Mouse (Mus musculus): ENCODE results near the gene Ndufaf2.

Ndufaf2 gene

DNA sequence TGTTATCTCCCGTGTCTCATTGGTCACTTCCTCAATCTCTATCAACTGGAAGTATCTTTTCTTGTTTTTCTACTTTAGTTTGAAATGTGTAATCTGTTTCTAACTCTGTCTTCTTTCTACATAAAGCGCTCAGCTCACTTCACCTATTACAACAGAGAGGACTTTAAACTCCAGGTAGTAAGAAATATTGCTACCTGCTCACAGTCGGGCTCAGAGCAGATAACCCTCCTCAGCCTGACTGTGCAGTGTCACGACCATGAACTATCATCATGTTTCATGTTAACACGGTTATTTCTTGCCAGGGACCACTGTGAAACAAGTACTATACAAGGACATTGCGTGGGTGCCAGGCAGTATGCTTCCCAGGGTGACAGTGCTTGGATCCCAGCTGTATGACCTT is 141.1 kb downstream of the Ndufaf2 start:
- no peak for DNase-seq

DNA sequence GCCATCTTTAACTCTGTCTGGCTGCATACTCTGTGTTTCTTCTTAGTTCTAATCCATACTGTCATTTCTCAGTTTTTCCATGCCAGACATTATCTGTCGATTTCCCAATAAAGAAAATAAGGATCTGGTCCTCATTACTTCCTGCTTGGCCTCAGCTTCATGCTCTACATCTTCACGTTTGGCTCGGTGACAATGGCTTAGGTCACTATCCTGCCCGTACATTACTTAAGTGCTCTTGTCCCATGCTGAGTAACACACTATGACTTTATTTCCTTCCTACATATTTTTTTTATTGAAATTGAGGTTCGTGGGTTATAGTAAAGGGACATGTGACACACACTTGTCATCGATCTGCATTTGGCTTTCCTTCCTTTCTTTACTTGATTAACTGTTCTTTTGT is 143.3 kb downstream of the Ndufaf2 start:
- no peak for DNase-seq

DNA sequence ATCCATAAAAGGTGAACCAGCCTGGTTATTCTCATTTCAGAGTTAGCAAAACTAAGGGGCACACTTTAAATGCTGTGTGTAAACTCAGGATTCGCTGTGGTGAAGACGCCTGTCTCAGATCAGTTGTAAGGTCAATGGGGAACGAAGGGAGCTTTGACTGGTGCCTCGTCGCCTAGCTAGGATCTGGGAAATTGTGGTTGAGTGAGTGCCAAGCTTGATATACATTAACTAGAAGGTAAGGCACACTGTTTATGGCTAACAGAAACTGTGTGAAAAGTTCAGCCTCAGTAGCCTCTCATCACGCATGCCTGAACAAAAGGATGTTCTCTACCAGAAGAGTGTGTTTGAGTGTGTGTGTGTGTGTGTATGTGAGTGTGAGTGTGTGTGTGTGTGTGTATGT is 144.6 kb downstream of the Ndufaf2 start:
- DNase-seq = no peak

DNA sequence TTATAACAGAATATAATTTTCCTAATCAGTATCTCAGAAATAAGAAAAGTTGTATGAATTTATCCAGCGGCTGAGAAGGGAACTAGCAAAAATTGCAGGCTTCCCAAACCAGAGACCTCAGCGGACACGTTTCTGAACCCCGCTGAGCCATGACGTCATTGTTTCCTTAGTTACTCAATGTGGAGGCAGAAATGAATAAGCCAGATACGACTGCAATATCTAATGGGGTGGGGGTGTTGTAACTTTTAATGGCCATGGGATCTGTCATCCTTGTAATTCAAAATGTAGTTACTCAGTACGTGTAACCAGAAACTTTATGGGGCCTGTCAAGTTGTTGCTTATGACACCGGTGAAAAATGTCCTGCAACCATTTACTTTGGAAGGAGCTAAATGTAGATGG is 145.3 kb downstream of the Ndufaf2 start:
- no peak for DNase-seq

DNA sequence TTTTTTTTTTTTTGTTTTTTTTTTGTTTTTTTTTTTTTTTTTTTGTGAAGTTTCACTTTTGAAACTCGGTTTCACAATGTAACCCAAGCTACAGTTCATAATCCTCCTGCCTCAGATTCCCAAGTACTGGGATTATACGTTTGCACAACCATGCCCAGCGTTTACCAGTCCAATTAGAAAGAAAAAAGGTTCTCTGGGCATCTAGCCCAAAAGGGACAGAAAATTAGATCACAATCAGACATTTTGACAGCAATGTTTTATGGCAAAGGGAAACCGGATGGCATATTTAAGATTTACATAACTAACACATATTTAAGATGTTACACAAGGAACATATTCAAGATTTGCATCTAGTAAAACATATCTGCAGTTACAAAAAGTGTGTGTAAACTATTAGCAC is 150.6 kb downstream of the Ndufaf2 start:
- no peak for DNase-seq

DNA sequence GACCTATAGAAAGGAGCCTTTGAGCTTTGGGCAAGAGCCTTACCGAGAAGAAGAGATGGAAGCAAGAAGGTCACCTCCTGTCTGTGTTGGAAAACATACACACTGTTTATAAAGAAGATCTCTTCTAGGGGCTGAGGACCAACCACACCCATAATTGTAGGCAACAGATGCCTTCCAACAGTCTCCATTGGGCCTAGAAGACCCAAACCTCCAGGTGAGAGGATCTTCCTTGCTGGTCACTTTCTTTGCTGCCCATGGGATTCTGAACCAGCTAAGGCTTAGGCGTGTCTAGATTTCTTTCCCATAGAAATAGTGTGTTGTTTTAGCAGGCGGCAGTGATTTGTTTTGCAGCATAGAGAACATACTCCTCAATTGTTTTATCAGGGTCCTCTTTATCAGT is 162.1 kb downstream of the Ndufaf2 start:
- no peak for DNase-seq

DNA sequence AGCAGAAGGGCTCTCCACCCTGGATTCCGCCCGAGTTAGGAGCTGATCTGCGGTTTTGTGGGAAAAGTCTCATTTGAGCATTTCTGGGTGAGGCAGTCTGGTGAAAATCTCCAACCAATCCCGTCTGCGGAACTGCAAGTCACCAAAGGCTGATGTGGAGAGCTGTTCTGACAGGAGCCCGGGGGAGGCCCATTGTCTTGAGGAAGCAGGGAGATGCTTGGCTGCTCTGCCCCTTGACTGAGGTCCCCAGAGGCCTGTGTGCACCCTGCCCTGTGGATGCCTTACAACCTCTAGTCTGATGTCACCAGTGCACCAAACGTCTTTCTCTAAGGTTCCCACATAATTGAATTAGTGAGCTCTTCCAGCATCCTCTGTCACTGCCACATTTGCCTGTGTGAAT is 163.2 kb downstream of the Ndufaf2 start:
- no peak for DNase-seq

DNA sequence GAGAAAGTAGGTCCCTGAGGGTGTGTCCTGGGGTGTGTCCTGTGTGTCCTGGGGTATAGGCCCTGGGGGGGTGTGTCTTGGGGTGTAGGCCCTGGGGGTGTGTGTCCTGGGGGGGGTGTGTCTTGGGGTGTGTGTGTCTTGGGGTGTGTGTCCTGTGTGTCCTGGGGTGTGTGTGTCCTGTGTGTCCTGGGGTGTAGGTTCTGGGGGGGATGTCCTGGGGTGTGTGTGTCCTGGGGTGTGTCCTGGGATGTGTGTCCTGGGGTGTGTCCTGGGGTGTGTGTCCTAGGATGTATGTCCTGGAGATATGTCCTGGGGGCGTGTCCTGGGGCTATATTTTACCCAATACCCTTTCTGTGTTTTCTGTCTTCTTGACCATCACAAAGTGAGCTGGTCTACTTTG is 165.8 kb downstream of the Ndufaf2 start:
- no peak for DNase-seq

DNA sequence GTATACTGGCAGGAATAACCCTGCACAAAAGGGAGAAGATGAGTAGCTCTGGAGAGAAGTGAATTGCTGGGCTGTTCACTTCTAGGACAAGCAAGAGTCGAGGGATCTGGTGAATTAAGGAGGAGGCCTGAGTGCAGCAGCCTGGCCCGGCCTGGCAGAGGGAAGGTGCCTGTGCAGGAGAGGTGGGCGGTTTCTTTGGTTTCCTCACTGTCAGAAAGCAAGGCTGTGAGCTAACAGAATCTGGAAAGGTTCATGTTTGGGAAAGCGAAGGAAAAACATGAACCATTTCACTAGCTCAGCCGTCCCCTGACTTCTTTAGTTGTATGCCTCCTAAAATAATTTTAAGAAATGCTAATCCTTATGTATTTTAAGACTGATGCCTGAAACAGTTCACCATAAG is 173.8 kb downstream of the Ndufaf2 start:
- DNase-seq = no peak

DNA sequence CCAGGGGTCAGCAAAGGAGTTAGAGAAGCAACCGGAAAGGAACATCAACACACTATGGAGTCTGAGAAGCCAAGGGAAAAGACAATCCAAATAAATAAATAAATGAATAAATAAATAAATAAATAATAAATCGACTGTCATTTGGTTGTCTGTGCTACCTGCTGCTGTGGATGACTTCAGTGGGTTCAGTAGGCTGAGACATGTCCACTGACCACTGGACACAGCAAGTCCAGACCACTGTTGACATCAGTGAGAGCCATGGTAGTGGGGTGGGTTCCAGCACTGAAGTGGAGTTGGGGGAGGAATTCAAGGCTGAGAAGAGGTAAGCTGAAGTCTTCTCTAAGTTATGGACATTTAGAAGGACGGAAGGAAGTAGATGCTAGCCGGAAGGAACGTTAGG is 174.2 kb downstream of the Ndufaf2 start:
- no peak for DNase-seq

DNA sequence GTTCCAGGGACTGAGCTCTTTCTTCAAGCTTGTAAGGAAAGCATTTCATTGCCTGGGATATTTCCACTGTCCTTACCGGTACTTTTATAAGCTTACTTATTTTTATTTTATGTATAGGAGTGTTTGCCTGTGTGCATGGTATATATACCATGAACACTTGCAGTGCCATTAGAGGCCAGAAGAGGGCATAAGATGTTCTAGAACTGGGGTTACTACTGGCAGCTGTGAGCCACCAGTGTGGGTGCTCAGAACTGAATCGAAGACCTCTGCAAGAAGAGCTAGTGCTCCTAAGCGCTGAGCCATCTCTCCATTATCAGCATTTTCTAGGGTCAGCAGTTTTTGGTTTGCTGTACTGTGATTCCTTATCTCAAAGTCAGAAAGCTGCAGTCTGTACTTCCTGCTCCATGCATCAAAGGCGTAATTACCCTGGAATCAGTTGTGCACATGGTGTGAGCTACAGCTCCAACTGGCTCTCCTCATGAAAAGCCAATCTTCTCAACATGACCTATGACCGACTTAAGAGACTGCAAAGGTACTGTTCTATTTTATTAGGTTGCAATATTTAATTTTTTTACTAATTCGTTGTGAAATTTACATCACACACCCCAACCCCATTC is 175.1 kb downstream of the Ndufaf2 start:
- no peak for DNase-seq

DNA sequence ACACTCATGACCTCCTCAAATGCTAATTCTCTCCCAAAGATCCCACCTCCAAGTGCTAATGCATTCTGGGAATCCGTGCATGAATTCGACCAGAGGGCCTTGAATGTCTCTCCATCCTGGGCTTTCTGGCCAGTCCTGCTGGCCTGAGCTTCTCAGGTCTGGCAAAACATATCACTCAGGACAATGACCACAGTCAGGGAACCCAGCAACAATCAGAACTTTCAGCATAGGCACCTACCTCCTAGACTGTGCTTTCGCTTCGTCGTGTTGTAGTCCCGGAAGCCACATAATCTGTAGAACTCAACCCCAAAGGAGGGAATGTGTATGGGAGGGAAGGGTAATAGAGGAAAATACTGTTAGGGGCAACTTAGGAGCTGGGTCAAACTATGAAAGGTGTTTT is 179.0 kb downstream of the Ndufaf2 start:
- DNase-seq = no peak

DNA sequence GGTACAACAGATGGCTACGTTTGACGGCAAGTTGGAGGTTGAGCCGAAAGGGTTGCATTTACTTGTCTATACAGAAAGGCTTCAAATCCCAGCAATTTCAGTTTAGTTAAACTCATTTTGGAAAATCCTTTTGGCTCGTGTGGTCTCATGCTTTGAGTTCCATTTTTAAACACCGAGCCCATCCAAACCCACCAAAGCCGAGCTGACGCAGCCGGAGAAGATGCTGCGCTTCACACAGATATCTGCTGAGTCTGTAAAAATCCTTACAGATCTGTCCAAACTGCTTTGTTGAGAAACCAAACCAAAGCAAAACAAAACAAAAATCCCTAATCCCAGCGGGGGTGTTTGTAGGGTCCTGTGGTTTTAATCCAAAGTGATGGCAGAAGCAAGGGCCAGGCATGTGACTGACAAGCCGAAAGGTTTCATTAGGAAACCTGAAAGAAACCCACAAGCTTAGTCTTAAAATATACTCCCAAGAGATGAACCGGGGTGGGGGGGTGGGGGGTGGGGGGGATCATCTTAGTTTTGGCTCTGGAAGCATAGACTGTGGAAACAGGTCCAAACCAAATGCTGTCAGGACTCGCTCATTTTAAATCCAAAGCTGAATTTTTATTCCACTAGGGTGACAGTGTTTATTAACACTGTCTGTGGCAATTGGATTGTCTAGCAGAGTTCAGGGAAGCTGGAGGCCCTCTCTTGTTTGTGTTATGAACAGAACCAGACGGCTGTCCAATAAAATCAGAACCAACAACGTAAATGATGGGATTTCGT is 181.4 kb downstream of the Ndufaf2 start:
- no peak for DNase-seq

DNA sequence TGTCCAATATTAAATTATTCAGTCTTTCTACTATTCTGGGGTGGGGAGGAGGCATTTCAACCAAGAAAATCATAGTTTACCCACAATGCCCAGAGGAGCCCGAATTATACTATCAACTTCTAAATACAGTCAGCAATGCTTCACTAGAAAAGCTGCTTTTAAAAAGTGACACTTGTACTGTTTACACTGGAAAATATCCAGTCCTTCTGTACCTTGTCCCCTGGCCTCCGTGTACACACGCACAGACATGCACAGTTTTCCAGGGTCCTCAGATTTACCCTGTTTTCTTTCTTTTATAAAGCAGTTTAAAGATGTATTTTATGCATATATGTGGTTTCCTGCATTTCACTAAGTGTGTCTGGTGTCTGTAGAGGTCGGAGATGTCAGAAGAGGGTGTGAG is 186.0 kb downstream of the Ndufaf2 start:
- DNase-seq = no peak

DNA sequence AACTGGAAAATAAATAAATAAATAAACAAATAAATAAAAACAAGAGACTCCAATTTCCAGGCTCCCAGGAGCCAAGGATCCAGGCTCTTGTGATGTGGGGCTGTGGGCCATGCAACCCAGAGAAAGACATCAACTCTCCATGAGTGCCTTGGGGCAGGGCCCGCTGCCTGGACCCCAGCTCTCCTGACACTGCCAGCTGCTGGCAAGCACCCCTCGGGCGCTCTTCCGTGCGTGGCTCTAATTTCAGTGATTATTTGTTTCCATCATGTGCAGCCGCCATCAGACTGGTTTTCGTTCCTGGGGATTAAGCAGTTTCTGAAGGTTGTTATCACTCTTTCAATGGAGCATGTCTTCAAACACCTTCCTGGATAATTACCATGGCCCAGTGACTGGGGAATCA is 186.6 kb downstream of the Ndufaf2 start:
- DNase-seq = no peak

DNA sequence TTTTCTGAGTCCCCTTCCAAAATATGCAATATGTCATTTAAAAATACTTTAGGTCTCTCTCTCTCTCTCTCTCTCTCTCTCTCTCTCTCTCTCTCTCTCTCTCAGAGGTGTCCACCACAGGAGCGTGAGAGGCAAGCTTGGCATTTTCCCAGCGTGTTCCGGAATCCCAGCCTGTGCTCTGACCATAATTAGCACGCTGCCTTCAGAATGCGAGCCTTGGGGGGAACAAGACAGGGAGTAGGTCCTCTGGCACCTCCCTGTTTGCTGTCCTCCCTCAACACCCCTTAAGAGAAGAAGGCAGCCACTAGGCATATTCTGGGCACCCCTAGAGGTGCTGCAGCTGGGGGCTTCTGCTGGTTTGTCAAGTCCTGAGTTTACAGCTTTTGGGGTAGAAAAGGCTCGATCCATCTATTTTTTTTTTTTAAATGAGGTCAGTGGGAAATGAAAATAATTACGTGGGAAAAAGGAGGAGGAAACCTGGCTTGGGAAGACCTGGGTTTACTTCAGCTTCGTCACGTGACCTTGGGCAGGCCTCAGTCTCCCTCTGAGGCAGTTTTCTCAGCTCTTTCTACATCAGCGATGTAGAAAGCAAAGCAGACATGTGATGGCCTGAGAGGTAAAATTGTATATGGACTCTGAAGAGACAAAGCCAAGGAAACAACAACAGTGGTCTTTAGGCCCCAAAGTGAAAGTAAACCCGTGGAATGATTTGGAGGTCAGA is 187.8 kb downstream of the Ndufaf2 start:
- DNase-seq = no peak

DNA sequence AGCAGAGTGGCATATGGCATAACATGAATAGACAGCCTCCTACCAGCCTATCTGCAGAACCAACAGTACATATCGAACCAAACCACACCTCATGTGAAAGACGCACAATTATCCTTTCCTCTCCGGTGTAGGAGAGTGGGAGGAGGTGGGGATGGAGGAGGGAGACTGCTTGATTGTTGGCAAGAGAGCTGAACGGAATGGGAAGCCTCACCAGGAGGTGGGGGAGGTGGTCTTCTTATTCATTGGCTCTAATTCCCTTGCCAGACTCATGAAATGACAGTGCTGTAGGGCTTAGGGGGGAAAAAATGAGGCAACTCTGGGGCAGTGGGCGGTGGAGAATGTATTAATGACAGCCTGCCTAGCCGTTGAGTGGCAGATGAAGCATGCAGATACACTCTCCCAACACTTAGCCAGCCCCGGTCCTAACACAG is 188.4 kb downstream of the Ndufaf2 start:
- DNase-seq = no peak

DNA sequence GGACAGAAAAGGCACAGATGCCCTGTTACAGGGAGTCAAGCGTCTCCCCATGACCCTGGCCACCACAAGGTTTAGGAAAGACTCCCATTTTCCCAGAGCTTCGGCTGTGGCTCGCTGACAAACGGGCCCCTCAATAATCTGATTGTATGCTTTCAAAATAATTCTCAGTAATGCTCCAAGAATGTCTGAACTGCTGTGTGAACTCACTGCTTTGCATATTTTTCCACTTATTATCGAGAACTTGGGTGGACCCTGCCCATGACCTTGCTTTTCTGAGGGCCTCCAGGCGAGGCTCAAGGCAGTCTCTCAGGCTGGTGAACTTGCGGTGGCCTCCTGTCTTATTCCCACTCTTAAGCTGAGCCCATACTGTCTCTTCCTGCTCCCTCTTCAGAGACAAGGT is 193.8 kb downstream of the Ndufaf2 start:
- DNase-seq = no peak

DNA sequence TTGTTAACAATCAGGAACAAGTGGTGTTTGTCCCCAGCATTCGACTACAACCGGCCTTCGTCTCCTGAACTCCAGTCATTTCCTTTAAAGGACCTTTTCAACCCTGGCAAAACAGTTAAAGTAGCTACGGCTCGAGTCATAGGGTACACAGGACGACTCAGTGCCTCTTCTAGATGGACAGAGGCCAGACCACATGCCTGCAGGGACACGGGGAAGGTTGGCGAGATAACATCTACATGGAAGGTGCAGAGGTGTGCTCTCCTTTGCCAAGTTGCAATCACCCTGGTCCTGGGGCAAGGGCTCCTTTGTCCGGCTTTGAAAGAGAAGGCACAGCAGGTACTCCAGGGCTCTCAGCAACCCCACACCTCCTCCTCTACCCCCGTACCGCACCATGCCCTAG is 195.0 kb downstream of the Ndufaf2 start:
- no peak for DNase-seq

DNA sequence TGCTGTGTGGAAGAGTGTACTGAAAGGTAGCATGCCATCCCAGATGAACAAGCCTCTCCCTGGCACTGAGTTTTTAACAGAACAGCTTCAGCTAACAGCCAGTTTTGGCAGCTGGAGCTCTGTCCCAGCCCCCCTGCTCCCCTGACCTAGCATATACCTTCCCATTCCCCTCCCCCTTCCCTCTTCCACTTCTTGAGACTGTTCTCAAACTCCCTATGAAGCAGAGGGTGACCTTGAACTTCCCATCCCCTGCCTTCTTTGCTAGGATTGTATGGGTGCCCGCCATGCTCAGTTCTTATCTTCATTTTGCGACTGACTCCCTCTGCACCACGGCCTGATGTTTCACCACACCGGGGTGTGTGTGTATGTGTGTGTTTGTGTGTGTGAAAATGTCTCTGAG is 195.7 kb downstream of the Ndufaf2 start:
- no peak for DNase-seq

DNA sequence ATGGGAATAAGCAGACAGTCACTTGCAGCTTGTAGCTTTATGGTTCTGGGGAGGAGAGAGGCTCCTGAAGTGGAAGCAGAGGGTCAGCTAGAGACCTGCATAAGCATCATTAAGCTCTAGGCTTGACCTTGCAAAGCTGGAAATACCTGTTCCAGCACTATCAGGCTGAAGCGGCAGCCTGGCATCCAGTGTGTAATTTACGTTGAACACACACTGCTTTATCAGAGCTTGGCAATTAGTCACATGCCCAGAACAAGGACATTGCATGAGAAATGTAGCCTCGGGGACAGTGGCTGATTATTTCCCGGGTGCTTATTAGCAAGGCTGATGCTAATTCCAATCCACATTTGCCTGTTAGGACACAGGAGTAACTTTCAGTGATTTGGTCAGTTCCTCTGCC is 196.5 kb downstream of the Ndufaf2 start:
- no peak for DNase-seq

DNA sequence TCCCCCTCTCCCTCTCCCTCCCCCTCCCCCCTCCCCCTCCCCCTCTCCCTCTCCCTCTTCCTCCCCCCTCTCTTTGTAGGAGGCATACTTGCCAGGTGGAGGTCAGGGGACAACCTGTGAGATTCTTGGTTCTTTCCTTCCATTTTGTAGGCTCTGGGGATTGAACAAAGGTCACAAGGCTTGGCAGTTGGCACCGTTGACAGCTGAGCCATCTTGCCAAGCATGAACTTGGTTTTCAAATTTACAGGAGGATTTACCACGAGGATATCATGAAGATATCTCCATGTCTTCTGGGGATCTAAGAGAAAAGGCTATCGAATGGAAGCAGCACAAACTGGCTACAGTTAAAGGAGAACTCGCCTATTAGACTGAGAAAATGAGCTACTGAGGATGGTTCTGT is 196.9 kb downstream of the Ndufaf2 start:
- DNase-seq = no peak

DNA sequence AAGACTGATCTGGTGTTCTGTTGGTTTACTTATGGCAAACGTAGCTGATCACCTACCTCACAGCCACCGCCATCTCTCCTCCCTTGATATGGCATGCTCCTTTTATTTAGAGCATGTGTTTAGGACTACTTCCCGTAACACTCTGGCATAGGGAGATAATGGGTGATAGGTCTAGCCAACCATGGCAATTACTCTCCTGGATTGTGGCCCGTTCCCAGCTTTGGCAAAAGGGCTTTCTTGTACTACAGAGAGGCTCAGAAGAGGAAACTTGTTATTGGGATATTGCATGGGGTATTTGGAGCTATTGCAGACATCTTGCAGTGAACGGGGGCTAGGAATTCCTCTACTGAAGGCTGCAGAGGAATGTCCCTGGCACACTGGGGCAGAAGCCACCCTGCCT is 197.9 kb downstream of the Ndufaf2 start:
- no peak for DNase-seq

DNA sequence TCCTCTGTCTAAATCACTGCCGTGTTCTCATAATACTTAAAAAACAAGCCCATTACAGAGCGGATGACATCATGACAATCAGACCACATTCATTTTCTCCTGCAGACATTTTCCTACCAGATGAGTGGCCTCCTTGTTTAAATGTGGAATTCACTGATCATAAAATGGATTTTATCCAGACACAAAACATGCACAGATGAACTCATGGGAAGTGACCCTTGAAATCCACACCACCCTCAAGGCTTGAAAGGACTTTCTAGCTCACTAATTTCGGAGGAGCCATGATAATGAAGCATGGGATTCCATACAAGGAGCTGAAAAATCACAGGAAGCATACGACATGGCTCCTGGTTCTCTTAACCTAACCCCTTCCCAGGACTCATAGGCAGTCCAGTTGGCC is 198.5 kb downstream of the Ndufaf2 start:
- no peak for DNase-seq

All from cerebellum, adult 9-11 months (tissue).